Mouse (Mus musculus): ENCODE results near the gene Cyb561d2.
"Not testable (repeated sequence)": the region's sequence is repeated elsewhere in the genome, so short reads cannot be mapped to it uniquely, and the experiment has no call there.

Gene Cyb561d2

DNA sequence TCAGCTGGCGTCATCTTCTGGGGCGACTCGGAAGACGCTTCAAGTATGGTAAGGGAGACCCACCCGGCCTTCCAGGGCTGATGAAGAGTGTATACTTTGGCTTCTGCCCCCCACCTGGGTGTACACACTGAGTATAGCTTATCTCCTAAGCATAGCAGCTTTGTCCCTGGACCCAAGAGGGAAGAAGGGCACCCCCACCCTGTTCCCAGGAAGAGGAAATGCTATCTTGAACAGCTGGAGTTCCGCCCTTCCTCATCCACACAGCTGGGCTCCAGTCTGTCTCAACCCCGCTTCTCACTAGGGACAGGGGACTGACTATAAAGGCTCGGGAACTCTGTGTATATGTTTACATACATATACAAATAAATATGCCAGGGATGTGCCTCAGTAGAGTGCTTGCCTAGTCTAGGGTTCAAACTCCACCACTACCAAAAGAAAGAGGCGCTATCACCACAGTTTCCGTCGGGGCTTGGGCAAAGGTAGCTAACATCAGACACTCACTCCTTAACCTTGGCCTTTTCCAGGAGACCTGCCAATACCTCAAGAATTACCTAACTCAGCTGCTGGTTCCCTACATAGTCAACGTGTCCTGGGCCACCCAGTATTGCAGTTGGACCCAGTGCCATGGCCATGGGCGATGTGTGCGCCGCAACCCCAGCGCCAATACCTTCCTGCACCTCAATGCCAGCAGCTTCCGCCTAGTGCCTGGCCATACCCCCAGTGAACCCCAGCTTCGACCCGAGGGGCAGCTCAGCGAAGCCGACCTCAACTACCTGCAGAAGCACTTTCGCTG, 29.7 kb upstream of the Cyb561d2 start:
- DNase-seq (ENCODE audit: low spot score in 2 of 2) = no peak

DNA sequence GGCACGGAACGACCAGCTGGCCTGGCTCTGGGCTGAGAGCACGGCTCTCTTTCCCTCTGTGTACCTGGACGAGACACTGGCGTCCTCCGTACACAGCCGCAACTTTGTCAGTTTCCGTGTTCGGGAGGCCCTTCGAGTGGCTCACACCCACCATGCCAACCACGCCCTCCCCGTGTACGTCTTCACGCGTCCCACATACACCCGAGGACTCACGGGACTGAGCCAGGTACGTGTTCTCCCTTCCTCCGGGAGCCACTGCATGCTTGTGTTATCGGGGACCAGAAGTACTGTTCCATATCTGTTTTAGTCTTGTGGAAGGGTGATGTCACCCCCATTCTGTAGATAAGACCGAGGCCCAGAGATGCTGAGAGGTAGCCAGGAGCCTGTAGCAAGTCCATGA, 28.9 kb upstream of the Cyb561d2 start:
- no peak for DNase-seq (ENCODE audit: low spot score in 2 of 2)

DNA sequence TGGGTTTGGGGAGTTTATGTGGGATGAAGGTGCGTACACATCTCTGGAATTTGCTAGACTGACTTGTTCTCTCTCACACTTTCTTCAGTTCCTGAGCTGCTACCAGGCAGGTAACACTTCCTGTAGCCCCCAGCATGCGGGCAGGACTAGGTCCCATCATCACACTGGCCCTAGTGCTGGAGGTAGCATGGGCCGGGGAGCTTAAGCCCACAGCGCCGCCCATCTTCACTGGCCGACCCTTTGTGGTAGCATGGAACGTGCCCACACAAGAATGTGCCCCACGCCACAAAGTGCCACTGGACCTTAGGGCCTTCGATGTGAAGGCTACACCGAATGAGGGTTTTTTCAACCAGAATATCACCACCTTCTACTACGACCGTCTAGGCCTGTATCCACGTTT, 28.0 kb upstream of the Cyb561d2 start:
- DNase-seq (ENCODE audit: low spot score in 2 of 2) = no peak

DNA sequence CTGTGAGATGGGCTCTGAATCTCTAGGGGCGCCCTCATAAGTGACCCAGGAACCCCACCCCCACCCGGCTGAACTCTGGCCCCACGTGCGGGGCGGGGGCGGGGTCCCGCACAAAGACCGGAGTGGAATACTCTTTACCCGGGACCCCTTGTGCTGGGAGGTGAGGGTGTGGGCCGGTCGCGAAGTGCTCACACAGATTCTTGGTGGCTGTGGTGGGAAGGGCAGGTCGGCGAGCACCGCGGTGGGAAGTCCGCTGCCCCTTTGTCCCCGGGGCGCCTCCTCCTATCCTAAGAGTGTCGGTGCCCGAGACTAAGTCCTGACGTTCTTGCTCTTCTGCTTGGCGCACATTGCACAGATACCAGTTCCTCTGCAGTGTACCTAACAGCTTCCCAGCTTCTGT, 27.3 kb upstream of the Cyb561d2 start:
- no peak for DNase-seq (ENCODE audit: low spot score in 2 of 2)

DNA sequence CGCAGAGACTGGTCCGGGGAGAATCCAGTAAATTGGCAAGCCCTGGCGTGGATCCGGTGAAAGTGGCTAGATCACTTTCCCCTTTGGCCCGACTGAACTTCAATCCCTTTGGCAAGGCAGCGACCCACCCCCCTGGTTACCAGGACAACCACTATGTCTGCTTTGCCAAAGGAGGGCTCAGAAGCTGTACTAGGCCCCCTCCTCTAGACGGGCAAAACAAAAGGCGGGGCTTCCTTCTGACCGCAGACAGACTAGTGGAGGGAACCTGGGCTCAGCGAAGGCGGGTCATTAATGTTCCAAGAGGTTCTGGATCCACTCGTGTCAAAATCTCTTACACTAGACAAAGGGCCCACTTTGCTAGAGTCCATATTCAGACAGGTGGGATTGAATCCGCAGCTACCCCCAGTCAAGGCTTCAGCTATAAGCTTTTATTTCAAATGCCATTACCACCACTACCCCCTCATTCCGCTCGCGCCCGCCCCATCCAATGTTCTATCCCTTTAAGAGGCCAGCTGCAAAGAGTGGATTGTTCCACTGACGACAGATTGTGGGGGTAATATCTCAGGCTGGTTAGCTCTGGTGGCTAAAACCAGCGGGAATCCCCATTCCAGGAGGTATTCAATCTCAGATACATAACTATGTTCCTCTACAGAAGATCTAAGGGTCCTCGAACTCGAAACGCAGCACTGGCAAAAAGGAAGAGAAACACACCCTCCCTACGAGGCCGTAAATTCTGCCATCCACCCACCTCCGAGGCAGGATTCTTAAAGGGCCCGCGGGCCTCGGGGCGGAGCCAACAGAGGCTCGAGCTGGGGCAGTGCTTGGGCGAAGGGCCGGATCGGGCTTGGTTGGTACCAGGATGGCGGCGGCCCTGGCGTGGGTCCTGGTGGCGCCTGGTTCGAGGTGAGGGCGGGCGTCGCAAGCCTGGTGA, 26.6 kb upstream of the Cyb561d2 start:
- peak in 1 of 2 experiments; percentile 82 for DNase-seq (ENCODE audit: low spot score in 2 of 2)

DNA sequence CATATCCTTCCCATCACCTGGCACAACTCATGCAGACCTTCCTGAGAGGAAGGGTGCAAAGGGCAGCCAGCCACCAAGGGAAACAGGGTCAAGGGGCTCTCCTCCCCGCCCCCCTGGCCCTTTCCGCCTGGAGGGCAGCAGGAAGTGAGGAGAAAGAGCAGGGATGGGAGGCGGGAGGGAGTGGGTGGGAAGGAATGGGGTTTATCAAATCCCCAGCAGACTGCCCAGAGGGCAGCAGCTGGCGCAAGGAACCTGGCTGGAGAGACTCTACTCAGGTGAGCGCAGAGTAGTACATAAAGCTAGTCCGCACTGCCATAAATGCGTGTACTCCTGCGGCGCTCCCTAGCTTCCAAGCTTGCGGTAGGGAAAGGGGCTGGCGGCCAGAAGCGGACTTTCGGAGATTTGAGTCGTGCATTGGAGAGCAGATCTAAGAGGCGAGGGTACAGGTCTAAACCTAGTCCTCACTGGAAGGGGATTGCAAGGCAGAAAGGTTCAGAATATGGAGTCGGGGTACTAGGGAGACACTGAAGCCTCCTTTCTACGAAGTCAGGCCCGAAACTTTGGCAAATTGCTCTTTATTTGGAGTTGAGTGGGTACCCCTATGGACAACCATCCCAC, 25.8 kb upstream of the Cyb561d2 start, which contains the start of gene Hyal2:
TSS of gene Hyal2 (plus strand) at position 244 of the 618 bp plus-strand sequence.
- DNase-seq (ENCODE audit: low spot score in 2 of 2) = no peak

DNA sequence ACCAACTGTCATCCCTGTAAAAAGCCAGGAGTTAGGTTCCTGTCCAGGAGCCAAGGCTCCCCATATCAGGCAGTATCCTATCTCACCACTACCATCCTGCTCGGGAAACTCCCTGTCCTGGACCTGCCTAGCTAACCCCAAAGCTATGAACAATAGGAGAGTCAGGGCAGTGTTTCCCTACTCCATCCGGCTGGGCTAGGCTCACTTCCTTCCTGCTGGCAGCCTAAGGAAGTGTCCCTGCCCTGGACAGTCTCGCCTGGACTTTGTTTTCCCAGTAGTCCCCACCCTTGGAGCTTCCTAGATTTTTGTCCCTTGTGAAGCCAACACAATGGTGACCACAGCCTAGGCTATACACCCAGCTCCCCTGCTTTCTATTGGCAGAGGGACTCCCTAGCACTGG, 24.9 kb upstream of the Cyb561d2 start:
- no peak for DNase-seq (ENCODE audit: low spot score in 2 of 2)

DNA sequence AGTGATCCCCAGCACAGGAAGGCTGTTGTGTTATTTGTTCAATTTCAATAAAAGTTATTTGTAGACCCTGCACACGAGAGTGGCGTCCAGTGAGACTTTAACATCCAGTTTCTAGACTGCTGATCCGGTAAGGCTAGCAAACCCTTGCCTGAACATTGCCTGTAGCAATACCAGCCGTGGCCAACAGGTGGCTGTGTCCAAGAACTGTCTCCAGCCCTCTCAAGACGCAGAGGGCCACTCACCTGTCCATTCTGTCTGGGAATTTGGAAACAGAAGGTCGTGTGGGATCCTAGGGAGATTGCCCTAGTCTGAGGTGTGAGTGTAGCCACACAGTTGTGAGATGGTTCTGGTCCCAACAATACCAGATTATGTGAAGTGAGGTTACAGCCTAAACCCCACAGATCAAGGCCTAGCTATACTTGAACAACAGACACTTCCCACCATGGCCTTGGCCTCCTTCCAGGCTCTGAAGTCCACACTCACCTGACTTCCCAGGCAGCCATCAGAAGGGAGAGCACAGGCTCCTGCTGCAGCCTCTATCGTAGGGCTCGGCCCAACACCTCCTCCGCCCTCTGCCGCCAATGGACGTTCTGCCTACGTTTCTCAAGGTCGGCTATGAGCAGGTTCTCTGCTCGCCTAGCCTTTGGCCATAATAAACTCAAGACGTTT, 24.2 kb upstream of the Cyb561d2 start:
- peak in 1 of 2 experiments; percentile 79 for DNase-seq (ENCODE audit: low spot score in 2 of 2)

DNA sequence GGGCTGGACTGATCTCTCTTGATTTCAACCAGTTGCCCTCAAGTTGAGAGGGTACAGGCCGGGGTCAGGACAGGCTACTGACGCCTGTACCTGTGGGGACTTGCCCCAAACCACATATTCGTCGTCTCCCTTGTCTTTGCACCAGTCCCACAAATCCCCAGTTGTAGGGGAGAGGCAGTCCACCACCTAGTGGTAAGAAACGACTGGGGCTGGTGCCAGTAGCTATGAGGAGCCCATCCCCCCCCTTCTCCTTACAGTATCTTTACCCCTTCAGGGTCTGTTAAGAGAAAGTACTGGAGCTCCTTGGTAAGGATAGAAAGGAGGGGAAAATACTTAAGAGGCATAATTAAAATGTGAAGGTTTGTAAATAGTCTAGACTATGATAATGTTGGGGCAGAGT, 23.6 kb upstream of the Cyb561d2 start:
- DNase-seq (ENCODE audit: low spot score in 2 of 2) = not testable (repeated sequence)

DNA sequence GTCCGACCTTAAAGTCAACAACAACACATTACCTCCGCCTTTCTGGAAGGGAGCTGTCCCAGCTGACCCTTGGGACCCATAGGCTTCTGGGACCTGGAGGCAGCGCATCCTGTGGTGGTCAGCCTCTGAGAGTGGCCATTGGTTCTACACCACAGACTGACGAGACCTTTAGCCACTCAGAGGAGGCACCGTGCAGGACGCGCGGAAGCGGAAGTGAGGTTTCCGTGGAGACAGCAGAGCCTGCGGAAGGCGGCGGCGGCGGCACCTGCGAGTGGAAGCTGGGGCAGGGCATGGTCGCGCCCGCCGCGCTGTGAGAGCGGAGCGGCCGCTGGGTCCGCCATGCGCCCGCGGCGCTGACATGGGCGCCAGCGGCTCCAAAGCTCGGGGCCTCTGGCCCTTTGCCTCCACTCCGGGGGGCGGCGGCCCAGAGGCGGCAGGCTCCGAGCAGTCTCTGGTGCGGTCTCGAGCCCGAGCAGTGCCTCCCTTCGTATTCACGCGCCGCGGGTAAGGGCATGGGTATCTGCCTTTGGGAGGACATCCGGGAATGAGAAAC, 21.1 kb upstream of the Cyb561d2 start, which contains the start of gene Tusc2:
TSS of gene Tusc2 (plus strand) at position 227 of the 553 bp plus-strand sequence.
- peak; percentile 92 to 96 for DNase-seq (ENCODE audit: low spot score in 2 of 2)

DNA sequence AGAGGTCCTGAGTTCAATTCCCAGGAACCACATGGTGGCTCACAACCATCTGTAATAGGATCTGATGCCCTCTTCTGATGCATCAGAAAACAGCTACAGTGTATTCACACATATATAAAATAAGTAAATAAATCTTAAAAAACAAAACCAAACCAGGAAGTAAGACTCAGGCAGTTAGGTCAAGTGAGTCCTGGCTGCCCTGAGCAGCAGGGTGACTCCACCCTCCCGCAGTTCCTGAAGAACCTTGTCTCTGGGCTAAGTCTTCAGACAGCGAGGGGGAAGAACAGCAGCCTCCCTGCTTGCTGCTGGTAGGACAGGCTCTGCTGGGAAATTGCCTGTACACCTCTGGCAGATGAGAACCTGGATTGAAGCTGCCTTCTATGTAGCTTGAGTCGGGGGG, 14.4 kb upstream of the Cyb561d2 start:
- DNase-seq (ENCODE audit: low spot score in 2 of 2) = no peak

DNA sequence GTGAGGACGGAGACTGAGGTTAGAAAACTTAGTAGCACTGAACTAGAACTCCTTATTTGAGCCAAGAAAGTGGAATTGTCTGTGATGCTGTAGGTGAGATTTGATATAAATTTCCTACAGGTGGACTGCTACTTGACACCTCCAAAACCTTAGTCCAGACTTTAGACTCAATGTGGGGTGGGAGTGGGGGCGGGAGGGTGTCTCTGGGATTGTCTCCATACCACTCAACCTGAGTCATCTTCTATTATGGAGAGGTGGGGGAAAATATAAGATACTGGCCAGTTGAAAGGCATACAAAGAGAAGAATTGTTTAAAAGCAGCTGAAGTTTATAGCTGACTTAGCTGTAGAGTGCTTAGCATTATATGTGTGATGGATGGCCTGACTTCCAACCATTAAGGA, 13.7 kb upstream of the Cyb561d2 start:
- no peak for DNase-seq (ENCODE audit: low spot score in 2 of 2)

DNA sequence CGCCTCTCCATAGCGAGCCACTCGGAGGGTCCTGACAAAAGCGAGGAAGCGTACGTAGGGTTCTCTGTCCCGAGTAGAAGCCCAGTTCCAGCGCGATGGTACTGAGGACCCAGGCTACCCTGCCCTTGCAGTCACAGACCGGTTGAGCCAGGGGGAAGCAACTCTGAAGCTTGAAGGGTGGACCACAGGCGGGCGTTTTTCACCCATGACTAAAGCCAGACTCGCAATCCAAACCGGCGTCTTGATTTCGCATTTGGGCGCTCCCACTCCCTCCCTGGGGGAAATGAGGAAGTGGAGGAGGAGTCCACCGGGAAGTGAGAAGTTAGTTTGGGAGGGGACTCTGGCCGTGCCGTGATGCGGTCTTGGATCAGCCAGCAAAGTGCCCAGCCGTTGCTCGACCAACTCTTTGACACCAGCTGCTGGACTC, 13.1 kb upstream of the Cyb561d2 start:
- no peak for DNase-seq (ENCODE audit: low spot score in 2 of 2)

DNA sequence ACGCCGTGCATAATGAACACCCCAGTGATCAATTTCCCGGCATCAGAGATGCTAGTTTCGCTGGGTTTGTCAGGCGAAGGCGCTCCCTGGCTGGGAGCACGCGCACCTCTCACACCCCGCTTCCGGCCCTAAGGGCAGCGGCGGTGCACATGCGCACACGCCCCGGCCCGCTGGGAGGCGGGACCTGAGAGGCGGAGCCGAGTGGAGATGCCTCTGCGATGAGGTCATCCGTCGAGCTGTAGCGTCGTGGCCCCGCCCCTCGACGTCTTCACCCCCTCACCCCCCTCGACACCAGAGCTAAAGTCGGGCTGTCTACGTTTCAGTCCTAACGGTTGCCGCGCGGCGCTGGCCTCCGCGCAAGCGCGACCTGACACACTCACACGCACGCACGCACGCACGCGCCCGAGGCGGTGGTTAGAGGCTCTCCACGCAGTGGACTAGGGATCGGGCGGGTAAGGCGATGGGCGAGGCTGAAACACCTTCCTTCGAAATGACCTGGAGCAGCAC, 12.4 kb upstream of the Cyb561d2 start:
- DNase-seq (ENCODE audit: low spot score in 2 of 2) = peak; percentile 90 to 94

DNA sequence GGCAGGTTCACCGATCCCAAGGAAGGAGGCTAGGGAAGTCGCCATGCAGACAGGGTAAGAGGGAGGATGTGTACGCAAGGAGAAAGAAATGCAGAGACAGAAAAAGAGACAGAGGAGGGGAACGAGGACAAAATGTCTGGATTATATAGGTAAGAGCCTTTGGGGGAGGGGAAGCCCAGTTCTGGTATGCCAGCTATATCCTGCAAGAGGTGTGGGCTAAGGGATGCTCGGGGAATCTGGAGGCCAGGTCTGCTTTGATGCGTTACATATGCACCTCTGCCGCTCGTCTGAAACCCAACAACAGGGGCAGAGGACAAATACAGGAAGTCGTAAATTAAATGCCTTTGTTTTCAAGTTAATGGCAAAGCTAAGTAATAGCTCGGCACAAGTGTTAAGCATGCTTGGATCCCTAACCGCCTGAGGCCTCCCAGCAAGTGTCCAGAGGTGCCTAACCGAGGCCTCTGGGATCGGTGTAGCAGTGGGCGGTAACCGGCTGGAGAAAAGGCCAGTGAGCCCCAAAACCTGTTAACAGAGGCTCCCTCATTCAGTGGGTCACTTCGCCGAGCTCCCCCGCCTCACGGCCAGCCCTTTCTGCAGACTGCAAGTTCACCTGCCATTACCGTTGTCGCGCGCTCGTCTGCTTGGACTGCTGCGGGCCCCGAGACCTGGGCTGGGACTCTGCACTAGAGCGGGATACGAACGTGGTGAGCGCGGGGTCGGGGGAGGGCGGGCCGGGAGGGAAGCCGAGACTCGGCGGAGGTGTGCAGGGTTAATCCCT, 11.7 kb upstream of the Cyb561d2 start:
- DNase-seq (ENCODE audit: low spot score in 2 of 2) = no peak

DNA sequence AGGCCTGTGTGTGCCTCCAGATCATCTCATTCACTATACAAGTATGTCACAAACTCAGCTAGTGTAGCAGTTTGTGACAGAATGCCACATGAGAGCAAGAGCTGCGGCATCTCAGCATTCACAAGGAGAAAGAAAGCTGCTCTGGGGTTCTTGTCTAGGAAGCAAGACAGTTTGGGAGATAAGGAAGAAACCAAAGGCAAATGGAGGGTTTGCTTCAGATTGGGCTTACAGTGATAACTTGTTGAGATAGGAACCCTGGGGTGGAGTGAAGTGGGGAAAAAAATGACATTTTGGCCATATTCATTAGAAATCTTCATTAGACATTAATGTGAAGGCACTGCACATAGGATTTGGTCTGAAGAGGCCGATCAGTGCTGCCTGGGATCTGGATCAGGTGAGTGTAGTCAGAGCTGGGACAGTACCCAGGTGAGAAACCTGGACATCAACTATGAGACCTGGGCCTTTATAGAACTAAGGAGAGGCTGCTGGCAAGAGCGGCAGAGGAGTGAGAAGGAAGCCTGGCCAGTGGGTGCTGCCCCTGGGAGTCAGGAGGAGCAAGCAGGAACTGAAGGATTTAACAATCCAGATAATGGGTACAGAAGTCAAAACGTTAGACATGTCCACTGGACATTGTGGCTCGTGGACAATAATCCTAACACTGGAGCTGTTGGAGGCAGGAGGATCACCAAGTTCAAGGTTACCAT, 10.8 kb upstream of the Cyb561d2 start:
- no peak for DNase-seq (ENCODE audit: low spot score in 2 of 2)

DNA sequence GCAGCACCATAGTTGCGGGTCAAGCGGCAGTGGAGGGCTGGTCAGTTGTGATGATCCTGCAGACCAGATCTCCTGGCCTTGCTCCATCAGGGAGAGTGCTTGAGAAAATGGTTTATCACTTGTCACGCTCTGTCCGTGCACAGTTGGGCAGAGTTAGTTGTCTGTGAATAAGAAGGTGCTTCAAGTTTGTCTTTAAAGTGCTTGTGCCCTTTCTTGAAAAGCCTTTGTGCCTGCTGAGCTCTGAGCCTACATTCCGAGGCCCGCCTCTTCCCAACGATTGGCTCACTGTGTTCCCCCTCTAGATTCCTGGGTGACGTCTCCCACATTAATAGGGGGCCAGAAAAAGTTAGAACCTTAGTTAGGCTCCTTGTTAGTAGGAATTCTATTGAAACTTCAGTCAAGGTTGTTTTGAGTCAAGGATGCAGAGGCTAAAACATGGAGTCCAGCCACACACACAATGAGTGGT, 9.9 kb upstream of the Cyb561d2 start:
- no peak for DNase-seq (ENCODE audit: low spot score in 2 of 2)

DNA sequence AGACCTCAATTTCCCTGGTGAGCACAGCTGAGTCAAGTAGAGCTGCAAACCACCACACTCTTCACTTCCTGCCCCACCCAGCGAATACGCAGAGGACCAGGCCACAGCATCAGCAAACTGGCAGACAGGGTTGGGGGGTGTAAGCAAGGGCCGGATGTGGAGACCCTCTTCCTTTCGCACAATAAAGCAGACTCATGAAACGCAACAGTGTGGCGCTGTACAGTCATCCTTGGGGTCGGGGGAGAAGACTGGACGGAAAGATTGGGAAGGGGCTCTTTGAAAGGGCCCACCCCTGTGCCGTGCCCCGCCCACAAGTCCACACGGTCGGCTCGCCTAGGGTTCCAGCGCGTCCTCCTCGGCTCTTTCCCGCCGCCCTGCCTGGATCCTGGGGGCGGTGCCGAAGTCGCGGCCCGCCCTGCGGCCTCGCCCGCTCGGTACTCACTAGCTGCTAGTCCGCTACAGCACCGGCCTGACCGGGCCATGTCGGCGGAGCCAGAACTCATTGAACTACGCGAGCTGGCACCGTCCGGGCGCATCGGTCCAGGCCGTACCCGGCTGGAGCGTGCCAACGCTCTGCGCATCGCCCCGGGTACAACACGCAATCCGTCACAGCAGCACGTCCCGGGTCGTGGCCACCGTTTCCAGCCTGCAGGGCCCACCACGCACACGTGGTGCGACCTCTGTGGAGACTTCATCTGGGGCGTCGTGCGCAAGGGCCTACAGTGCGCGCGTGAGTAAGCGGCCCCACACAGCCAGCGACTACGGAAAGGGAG, 9.3 kb upstream of the Cyb561d2 start, which contains the start of gene Rassf1:
TSS of gene Rassf1 (plus strand) at position 439 of the 773 bp plus-strand sequence.
- DNase-seq (ENCODE audit: low spot score in 2 of 2) = no peak
